Mouse (Mus musculus) granulocyte monocyte progenitor cell, adult 5-6 weeks (primary cell): Measurements from ENCODE around the gene Alppl2. TPM values are rescaled to one million over a fixed set of nuclear protein-coding genes. Genes with fewer than 3 reads are reported as not detected.
A peak's percentile ranks its signal among the peaks of the same experiment; 100 is the strongest.

Experiments used
- ATAC-seq: replicated peaks from 2 replicates; pipeline ENCODE4 v1.8.0; 2016; ENCODE audit warnings: mild to moderate bottlenecking, moderate TSS enrichment, inconsistent platforms; ENCODE audit not compliant: poor library complexity, severe bottlenecking
- total RNA-seq, 2 experiments: library from RNA; stranded (forward) in 1 of 2; stranded (reverse) in 1 of 2; fragments of 200-712, 200-1000 nt in 1 of 2; fragments of >200 nt in 1 of 2; fragmentation: Nextera tagmentation in 1 of 2; gene quantifications; 2 replicates each; pipeline ENCODE4 v1.2.3; 2014 to 2017

Gene Alppl2
- total RNA-seq, 2 experiments from 2014 or later = not detected

DNA sequence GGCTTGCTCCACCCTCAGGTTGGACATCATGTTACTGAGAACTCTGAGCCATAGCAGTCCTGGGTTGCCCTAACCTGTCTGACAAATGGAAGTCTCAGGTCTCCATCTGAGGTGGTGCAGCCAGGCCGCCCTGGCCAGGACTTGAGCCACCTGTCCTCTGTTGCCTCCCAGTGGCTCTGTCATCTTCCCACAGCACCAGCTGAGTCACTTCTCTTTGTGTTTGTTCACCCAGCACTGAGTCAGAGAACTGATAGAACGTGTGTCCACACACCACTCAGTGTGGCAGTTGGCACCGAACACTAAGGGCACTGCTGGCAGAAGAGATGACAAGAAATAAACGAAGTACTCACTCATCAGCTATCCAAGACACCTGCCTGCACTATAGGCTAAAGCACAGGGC lies 38.4 kb downstream of the Alppl2 start:
- no peak for ATAC-seq

GRCm38 (mm10) chr1:87050700-87051099 lies 39.0 kb downstream of the Alppl2 start:
- ATAC-seq = no peak

DNA sequence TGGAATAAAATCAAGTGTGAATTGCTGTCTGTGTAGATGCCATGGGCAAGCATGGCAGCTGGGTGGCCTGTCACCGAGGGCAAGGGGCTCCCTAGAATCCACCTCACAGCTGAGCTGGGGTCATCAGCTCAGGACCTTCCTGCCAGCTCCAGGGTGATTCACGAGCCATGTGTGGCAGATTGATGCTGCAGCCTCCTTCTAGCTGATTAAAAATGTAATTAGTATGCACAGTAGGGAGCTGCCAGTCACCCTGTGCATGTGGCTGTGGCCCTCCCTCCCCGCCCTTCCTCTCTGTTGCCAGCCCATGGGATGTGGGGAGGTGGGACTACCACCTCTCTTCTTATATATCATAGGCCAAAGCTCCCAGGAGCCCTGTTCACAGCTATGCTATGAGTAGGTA lies 39.7 kb downstream of the Alppl2 start:
- ATAC-seq = no peak

DNA sequence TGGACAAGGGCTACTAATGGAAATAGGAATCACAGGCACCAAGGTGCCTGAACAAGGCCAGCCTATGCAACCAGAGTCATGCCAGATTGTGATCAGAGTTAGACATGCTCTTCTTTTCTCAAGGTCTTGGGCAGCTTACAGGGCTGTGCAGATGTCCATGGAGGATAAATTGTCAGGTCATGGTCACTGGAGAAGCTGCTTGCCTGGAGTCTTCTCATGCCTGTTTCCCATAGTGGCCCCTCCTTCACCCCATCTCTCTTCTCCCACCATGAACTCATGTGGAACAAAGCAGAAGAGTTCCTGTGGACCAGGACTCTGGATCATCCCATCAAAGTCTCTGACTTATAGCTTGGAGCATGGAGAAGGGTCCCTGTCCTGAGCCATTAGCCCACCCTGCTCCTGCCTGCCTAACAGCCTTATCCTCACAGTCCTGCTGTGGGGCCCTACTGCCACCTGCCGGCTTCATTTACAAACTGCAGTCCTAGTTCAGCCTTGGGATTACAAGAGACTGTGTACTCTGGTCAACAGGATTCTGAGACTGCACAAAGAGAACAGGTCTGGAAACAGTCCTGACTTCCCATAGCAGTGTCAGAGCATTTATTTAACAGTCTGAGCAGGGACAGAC lies 47.8 kb downstream of the Alppl2 start:
- peak; percentile 85 for ATAC-seq

- peak; percentile 40 for ATAC-seq
Measured at GRCm38 (mm10) chr1:87041119-87041518, 48.6 kb downstream of the Alppl2 start.

GRCm38 (mm10) chr1:87038477-87039070 lies 51.2 kb downstream of the Alppl2 start:
- ATAC-seq = peak; percentile 33; the same call in 1 of the 2 replicates

Other genes with a start within 250 kb of the Alppl2 start
- not detected in 2 replicates for gene Alpi, start 11.7 kb upstream of the Alppl2 start, total RNA-seq (2014; fragmentation: Nextera tagmentation)
- not detected in 2 replicates for gene Alpi, start 11.7 kb upstream of the Alppl2 start, total RNA-seq (2017)
- gene Akp3, start 35.0 kb upstream of the Alppl2 start, total RNA-seq (2014; fragmentation: Nextera tagmentation) = not detected in 2 replicates
- not detected in 2 replicates for gene Akp3, start 35.0 kb upstream of the Alppl2 start, total RNA-seq (2017)
- not detected in 2 replicates for gene Ecel1, start 66.6 kb upstream of the Alppl2 start, total RNA-seq (2014; fragmentation: Nextera tagmentation)
- gene Ecel1, start 66.6 kb upstream of the Alppl2 start, total RNA-seq (2017) = not detected in 2 replicates
- not detected in 2 replicates for gene Prss56, start 93.4 kb upstream of the Alppl2 start, total RNA-seq (2014; fragmentation: Nextera tagmentation)
- gene Prss56, start 93.4 kb upstream of the Alppl2 start, total RNA-seq (2017) = not detected in 2 replicates
- gene Chrnd, start 100.7 kb upstream of the Alppl2 start, total RNA-seq (2014; fragmentation: Nextera tagmentation) = not detected in 2 replicates
- not detected in 2 replicates for gene Chrnd, start 100.7 kb upstream of the Alppl2 start, total RNA-seq (2017)
- not detected in 2 replicates for gene Chrng, start 114.7 kb upstream of the Alppl2 start, total RNA-seq (2014; fragmentation: Nextera tagmentation)
- 0.05 TPM in 1 of 2 replicates, not detected in the other for gene Chrng, start 114.7 kb upstream of the Alppl2 start, total RNA-seq (2017)
- gene Eif4e2, start 124.0 kb upstream of the Alppl2 start, total RNA-seq (2014; fragmentation: Nextera tagmentation) = 82.9 and 93.1 TPM in 2 replicates
- 137 and 140 TPM in 2 replicates for gene Eif4e2, start 124.0 kb upstream of the Alppl2 start, total RNA-seq (2017)
- not detected in 2 replicates for gene Efhd1, start 174.4 kb upstream of the Alppl2 start, total RNA-seq (2014; fragmentation: Nextera tagmentation)
- 0.98 TPM in 1 of 2 replicates, not detected in the other for gene Efhd1, start 174.4 kb upstream of the Alppl2 start, total RNA-seq (2017)
- gene Gigyf2, start 237.1 kb upstream of the Alppl2 start, total RNA-seq (2014; fragmentation: Nextera tagmentation) = 62.5 and 69.5 TPM in 2 replicates
- gene Gigyf2, start 237.1 kb upstream of the Alppl2 start, total RNA-seq (2017) = 64.4 and 81.0 TPM in 2 replicates